Comparison of ENCODE assay signal across 16 mouse cellular contexts in the genomic region with DNA sequence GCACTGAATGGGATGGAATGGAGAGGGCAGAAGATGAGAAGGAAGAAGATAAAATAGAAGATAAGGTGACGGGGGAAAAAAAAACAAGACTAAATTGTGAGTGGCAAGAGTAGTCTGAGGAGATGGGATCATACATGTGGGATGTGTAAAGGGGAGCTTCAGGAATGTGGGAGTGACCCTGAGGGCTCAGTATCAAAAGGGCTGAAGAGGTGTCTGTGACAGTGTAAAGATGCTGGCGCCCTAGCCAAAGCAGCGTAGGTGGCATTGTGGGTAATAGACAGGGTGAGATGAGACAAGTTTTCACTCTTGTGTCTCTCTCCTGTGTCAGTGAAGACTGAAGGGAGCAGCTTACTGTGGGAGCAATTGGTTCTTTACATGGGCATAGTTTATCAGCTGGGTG.
"Had no signal": no experiment of that assay in that cellular context is flagged by ENCODE, and none has a peak within 500 bp of the region (broad histone marks: within the 10 kb centered on the region; RNA-seq: fewer than 3 reads in every experiment).

No protein-coding gene starts in this region.

- DNase-seq: liver, embryonic 13.5 days; liver, postnatal 0 days; right cerebral cortex, postnatal 14 days; thymus, adult 2 months; thymus, postnatal 25 days; thymus, postnatal 4 days had no signal

- ATAC-seq: liver, postnatal 0 days; midbrain, embryonic 13.5 days; midbrain, embryonic 15.5 days had no signal

- H3K4me3 ChIP-seq: liver, embryonic 13.5 days; liver, embryonic 15.5 days; megakaryocyte, embryonic 14.5 days; midbrain, embryonic 13.5 days; midbrain, embryonic 15.5 days; neural tube, embryonic 12.5 days; stomach, embryonic 15.5 days had no signal

- H3K36me3 ChIP-seq: liver, embryonic 15.5 days; midbrain, embryonic 15.5 days had no signal

- H3K27ac ChIP-seq: liver, embryonic 13.5 days; liver, embryonic 15.5 days; macrophage; midbrain, embryonic 13.5 days; midbrain, embryonic 15.5 days; neural tube, embryonic 12.5 days; stomach, embryonic 15.5 days; stomach, postnatal 0 days had no signal

- H3K27me3 ChIP-seq: liver, embryonic 13.5 days; liver, embryonic 15.5 days; megakaryocyte, embryonic 14.5 days; midbrain, embryonic 13.5 days; midbrain, embryonic 15.5 days; neural tube, embryonic 12.5 days; stomach, embryonic 15.5 days had no signal

- H3K9ac ChIP-seq: liver, embryonic 13.5 days; liver, embryonic 15.5 days; liver, postnatal 0 days; midbrain, embryonic 13.5 days; midbrain, embryonic 15.5 days; neural tube, embryonic 12.5 days; stomach, embryonic 15.5 days had no signal

- H3K4me2 ChIP-seq: liver, embryonic 11.5 days; liver, embryonic 13.5 days; liver, embryonic 15.5 days; midbrain, embryonic 11.5 days; midbrain, embryonic 13.5 days; midbrain, embryonic 15.5 days; neural tube, embryonic 12.5 days; stomach, embryonic 15.5 days had no signal

- H3K4me1 ChIP-seq: liver, embryonic 13.5 days; liver, embryonic 15.5 days; megakaryocyte, embryonic 14.5 days; stomach, embryonic 15.5 days had no signal

- H3K9me3 ChIP-seq: liver, embryonic 13.5 days; liver, embryonic 15.5 days; midbrain, embryonic 15.5 days; stomach, embryonic 15.5 days had no signal
